Mouse (Mus musculus): ENCODE measurements around the gene St5. TPM values are rescaled to one million over a fixed set of nuclear protein-coding genes. Genes with fewer than 3 reads are reported as not detected.

Gene St5
- polyA plus RNA-seq, 1 experiment from 2014 or later: 10.9 TPM

DNA sequence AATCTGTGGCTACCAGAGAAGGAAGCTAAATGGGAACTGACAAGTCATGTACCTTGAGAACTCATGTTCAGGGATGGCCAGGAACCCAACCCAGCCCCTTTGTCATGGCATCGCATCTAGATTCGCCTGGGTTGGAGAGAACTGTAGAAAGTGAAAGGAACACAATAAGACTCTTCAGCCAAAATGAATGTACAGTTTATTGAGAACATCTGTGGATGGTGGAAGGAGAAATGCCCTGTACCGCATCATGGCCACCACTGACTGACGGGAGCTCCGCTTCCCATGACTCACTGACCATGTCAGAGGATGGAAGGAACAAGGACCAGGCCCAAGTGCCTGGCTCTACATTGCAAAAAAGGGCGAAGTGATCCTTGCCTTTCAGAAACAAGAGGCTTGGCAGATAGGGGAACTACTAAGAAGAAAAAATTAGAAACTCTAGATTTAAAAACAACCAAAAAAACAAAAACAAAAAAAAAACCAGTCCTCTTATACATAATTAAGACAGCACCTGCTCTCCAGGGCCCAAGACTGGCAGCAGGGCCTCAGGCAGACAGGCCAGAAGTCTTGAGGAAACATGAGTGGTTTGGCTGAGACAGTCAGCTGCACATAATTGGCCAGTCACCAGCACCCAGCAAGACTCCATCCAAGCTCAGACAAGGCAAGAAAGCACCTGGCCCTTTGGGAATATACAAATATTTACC lies 179.5 kb downstream of the St5 start:
- Histone ChIP-seq H3K36me3 (ENCODE audit: control insufficient read depth, insufficient read depth) (peaks cover 33% of the 10 kb centered on the region), H3K9ac (replicated peaks; ENCODE audit: low read depth, low read length) (no peak overlapping the region), H3K4me1 (replicated peaks; ENCODE audit: control insufficient read depth, insufficient read depth, low read length) (peaks cover 20% of the 10 kb centered on the region), H3K9me3 (ENCODE audit: control insufficient read depth, low read length) (no peaks in the 10 kb centered on the region), H3K4me2 (ENCODE audit: low read length) (no peak overlapping the region), H3K4me3 (replicated peaks; ENCODE audit: low read length) (no peak overlapping the region), H3K27me3 (replicated peaks; ENCODE audit: control insufficient read depth, insufficient read depth, low read length) (no peaks in the 10 kb centered on the region), H3K27ac (ENCODE audit: low read length) (no peak overlapping the region)
- 70% methylated on average over 6 of the region's 6 CpGs for WGBS
- ATAC-seq: no peak

DNA sequence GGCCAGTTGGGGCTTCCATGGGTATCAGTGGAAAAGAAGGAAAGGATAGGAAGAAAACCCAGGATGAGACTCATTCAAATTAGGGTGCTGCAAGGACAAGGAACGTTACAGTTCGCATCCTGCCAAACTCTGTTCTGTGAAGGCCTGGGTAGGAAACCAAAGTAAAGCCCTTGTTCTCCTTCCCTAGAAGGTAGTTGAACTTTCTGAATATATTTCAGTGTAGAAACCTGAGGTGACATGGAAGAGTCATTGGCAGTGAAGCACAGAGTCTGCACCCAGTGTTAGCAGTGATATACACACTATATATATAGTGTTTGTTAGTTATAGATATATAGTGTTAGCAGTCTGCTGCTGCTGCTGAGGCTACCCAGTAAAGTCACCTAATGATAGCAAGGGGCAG lies 180.1 kb downstream of the St5 start:
- peaks cover 33% of the 10 kb centered on the region for H3K36me3 ChIP-seq (ENCODE audit: control insufficient read depth, insufficient read depth)
- no peak overlapping the region for H3K9ac ChIP-seq (replicated peaks; ENCODE audit: low read depth, low read length)
- H3K27ac ChIP-seq (ENCODE audit: low read length): no peak overlapping the region
- no peaks in the 10 kb centered on the region for H3K27me3 ChIP-seq (replicated peaks; ENCODE audit: control insufficient read depth, insufficient read depth, low read length)
- peaks cover 21% of the 10 kb centered on the region for H3K4me1 ChIP-seq (replicated peaks; ENCODE audit: control insufficient read depth, insufficient read depth, low read length)
- no peak overlapping the region for H3K4me3 ChIP-seq (replicated peaks; ENCODE audit: low read length)
- H3K4me2 ChIP-seq (ENCODE audit: low read length): no peak overlapping the region
- no peaks in the 10 kb centered on the region for H3K9me3 ChIP-seq (ENCODE audit: control insufficient read depth, low read length)
- WGBS: 69% methylated on average over 2 of the region's 2 CpGs
- no peak for ATAC-seq

- Histone ChIP-seq H3K36me3 (ENCODE audit: control insufficient read depth, insufficient read depth) (peaks cover 33% of the 10 kb centered on the region), H3K27me3 (replicated peaks; ENCODE audit: control insufficient read depth, insufficient read depth, low read length) (no peaks in the 10 kb centered on the region), H3K9me3 (ENCODE audit: control insufficient read depth, low read length) (no peaks in the 10 kb centered on the region), H3K4me2 (ENCODE audit: low read length) (no peak overlapping the region), H3K4me3 (replicated peaks; ENCODE audit: low read length) (no peak overlapping the region), H3K27ac (ENCODE audit: low read length) (no peak overlapping the region), H3K9ac (replicated peaks; ENCODE audit: low read depth, low read length) (no peak overlapping the region), H3K4me1 (replicated peaks; ENCODE audit: control insufficient read depth, insufficient read depth, low read length) (peaks cover 27% of the 10 kb centered on the region)
- ATAC-seq: no peak
- 80% methylated on average over 5 of the region's 5 CpGs for WGBS
These were observed 181.3 kb downstream of the St5 start for GRCm38 (mm10) chr7:109522084-109522483.

- Histone ChIP-seq H3K4me3 (replicated peaks; ENCODE audit: low read length) (peak overlapping the region; percentile 98), H3K9ac (replicated peaks; ENCODE audit: low read depth, low read length) (peak overlapping the region; percentile 99), H3K9me3 (ENCODE audit: control insufficient read depth, low read length) (no peaks in the 10 kb centered on the region), H3K4me1 (replicated peaks; ENCODE audit: control insufficient read depth, insufficient read depth, low read length) (peaks cover 27% of the 10 kb centered on the region), H3K4me2 (ENCODE audit: low read length) (peak overlapping the region; percentile 97), H3K36me3 (ENCODE audit: control insufficient read depth, insufficient read depth) (peaks cover 28% of the 10 kb centered on the region), H3K27ac (ENCODE audit: low read length) (no peak overlapping the region), H3K27me3 (replicated peaks; ENCODE audit: control insufficient read depth, insufficient read depth, low read length) (no peaks in the 10 kb centered on the region)
- 3% methylated on average over 10 of the region's 10 CpGs for WGBS
- no peak for ATAC-seq
These were observed 183.5 kb downstream of the St5 start for GRCm38 (mm10) chr7:109519936-109520335.

- under 1% methylated on average over 64 of the region's 72 CpGs for WGBS
- H3K4me2 ChIP-seq (ENCODE audit: low read length): peak within 1 kb of the TSS; percentile 97
- peak within 1 kb of the TSS; percentile 98 for H3K4me3 ChIP-seq (replicated peaks; ENCODE audit: low read length)
- peak; percentile 95 for ATAC-seq
- H3K9ac ChIP-seq (replicated peaks; ENCODE audit: low read depth, low read length): peak within 1 kb of the TSS; percentile 99
- H3K4me1 ChIP-seq (replicated peaks; ENCODE audit: control insufficient read depth, insufficient read depth, low read length): peaks cover 27% of the 10 kb centered on the region
- no peaks in the 10 kb centered on the region for H3K9me3 ChIP-seq (ENCODE audit: control insufficient read depth, low read length)
- peak within 1 kb of the TSS; percentile 89 for H3K27ac ChIP-seq (ENCODE audit: low read length)
- H3K27me3 ChIP-seq (replicated peaks; ENCODE audit: control insufficient read depth, insufficient read depth, low read length): no peaks in the 10 kb centered on the region
- peaks cover 28% of the 10 kb centered on the region for H3K36me3 ChIP-seq (ENCODE audit: control insufficient read depth, insufficient read depth)
These were observed 184.3 kb downstream of the St5 start, which contains the start of gene Rpl27a for GRCm38 (mm10) chr7:109518838-109519696. Gene Rpl27a, plus strand, starts transcription at chr7:109519147.

GRCm38 (mm10) chr7:109518036-109518681 lies 185.2 kb downstream of the St5 start:
- H3K4me3 ChIP-seq (replicated peaks; ENCODE audit: low read length): peak overlapping the region; percentile 98
- 19% methylated on average over 10 of the region's 10 CpGs for WGBS
- peak overlapping the region; percentile 59 for H3K9ac ChIP-seq (replicated peaks; ENCODE audit: low read depth, low read length)
- peaks cover 20% of the 10 kb centered on the region for H3K36me3 ChIP-seq (ENCODE audit: control insufficient read depth, insufficient read depth)
- no peaks in the 10 kb centered on the region for H3K27me3 ChIP-seq (replicated peaks; ENCODE audit: control insufficient read depth, insufficient read depth, low read length)
- peaks cover 27% of the 10 kb centered on the region for H3K4me1 ChIP-seq (replicated peaks; ENCODE audit: control insufficient read depth, insufficient read depth, low read length)
- peak overlapping the region; percentile 72 for H3K4me2 ChIP-seq (ENCODE audit: low read length)
- H3K27ac ChIP-seq (ENCODE audit: low read length): peak overlapping the region; percentile 89
- no peaks in the 10 kb centered on the region for H3K9me3 ChIP-seq (ENCODE audit: control insufficient read depth, low read length)
- ATAC-seq: no peak

DNA sequence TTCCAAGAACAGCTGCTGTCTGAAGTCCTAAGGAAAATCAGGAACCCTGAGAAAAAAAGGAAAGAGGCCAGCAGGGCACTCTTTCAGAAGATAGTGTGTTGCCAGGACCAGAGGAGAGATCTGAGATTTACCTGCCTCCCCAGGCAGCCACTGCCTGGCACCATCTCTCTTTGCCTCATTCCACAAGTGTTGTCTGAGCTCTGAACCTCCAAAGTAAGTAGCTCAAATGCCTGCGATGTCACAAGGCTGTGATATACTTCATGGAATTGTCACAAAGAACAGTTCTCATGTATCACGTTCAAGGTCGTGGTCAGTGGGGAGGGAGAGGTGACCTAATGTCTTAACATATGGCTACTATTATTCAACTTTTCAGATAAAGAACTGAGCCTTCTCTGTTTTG lies 186.9 kb downstream of the St5 start:
- H3K9ac ChIP-seq (replicated peaks; ENCODE audit: low read depth, low read length): no peak overlapping the region
- H3K36me3 ChIP-seq (ENCODE audit: control insufficient read depth, insufficient read depth): peaks cover 7% of the 10 kb centered on the region
- H3K27ac ChIP-seq (ENCODE audit: low read length): no peak overlapping the region
- no peak for ATAC-seq
- H3K4me1 ChIP-seq (replicated peaks; ENCODE audit: control insufficient read depth, insufficient read depth, low read length): peaks cover 25% of the 10 kb centered on the region
- H3K27me3 ChIP-seq (replicated peaks; ENCODE audit: control insufficient read depth, insufficient read depth, low read length): no peaks in the 10 kb centered on the region
- H3K4me3 ChIP-seq (replicated peaks; ENCODE audit: low read length): no peak overlapping the region
- H3K9me3 ChIP-seq (ENCODE audit: control insufficient read depth, low read length): no peaks in the 10 kb centered on the region
- H3K4me2 ChIP-seq (ENCODE audit: low read length): no peak overlapping the region
- WGBS: 85% methylated on average over 3 of the region's 3 CpGs

- Histone ChIP-seq H3K27ac (ENCODE audit: low read length) (no peak overlapping the region), H3K27me3 (replicated peaks; ENCODE audit: control insufficient read depth, insufficient read depth, low read length) (no peaks in the 10 kb centered on the region), H3K36me3 (ENCODE audit: control insufficient read depth, insufficient read depth) (no peaks in the 10 kb centered on the region), H3K4me3 (replicated peaks; ENCODE audit: low read length) (no peak overlapping the region), H3K4me2 (ENCODE audit: low read length) (no peak overlapping the region), H3K9me3 (ENCODE audit: control insufficient read depth, low read length) (no peaks in the 10 kb centered on the region), H3K4me1 (replicated peaks; ENCODE audit: control insufficient read depth, insufficient read depth, low read length) (peaks cover 4% of the 10 kb centered on the region), H3K9ac (replicated peaks; ENCODE audit: low read depth, low read length) (no peak overlapping the region)
- no peak for ATAC-seq
- 94% methylated on average over 3 of the region's 3 CpGs for WGBS
These were observed 191.6 kb downstream of the St5 start for GRCm38 (mm10) chr7:109511838-109512237.

DNA sequence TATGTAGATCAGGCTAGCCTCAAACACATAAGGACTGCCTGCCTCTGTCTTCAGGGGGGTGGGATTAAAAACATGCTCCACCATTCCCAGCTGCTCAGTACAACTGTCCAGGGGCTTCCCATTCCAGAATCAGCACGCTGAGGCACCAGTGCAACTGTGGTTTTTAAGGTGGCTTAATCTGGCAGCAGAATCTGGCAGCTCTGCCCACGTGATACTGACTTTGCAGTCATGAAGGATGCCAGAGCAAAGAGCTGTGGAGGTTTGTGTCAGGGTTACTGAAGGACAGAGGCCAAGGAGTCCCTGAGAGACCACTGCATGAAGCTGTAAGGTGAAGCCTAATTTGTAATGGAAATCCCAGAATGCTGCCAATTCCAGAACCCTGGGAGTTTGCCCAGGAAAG lies 192.6 kb downstream of the St5 start:
- H3K36me3 ChIP-seq (ENCODE audit: control insufficient read depth, insufficient read depth): no peaks in the 10 kb centered on the region
- H3K9me3 ChIP-seq (ENCODE audit: control insufficient read depth, low read length): no peaks in the 10 kb centered on the region
- H3K4me1 ChIP-seq (replicated peaks; ENCODE audit: control insufficient read depth, insufficient read depth, low read length): peaks cover 4% of the 10 kb centered on the region
- H3K4me2 ChIP-seq (ENCODE audit: low read length): no peak overlapping the region
- no peak for ATAC-seq
- no peaks in the 10 kb centered on the region for H3K27me3 ChIP-seq (replicated peaks; ENCODE audit: control insufficient read depth, insufficient read depth, low read length)
- WGBS: 77% methylated on average over 2 of the region's 2 CpGs
- H3K9ac ChIP-seq (replicated peaks; ENCODE audit: low read depth, low read length): no peak overlapping the region
- no peak overlapping the region for H3K27ac ChIP-seq (ENCODE audit: low read length)
- H3K4me3 ChIP-seq (replicated peaks; ENCODE audit: low read length): no peak overlapping the region

Measured in forebrain, embryonic 16.5 days (tissue).